In the genomic region with DNA sequence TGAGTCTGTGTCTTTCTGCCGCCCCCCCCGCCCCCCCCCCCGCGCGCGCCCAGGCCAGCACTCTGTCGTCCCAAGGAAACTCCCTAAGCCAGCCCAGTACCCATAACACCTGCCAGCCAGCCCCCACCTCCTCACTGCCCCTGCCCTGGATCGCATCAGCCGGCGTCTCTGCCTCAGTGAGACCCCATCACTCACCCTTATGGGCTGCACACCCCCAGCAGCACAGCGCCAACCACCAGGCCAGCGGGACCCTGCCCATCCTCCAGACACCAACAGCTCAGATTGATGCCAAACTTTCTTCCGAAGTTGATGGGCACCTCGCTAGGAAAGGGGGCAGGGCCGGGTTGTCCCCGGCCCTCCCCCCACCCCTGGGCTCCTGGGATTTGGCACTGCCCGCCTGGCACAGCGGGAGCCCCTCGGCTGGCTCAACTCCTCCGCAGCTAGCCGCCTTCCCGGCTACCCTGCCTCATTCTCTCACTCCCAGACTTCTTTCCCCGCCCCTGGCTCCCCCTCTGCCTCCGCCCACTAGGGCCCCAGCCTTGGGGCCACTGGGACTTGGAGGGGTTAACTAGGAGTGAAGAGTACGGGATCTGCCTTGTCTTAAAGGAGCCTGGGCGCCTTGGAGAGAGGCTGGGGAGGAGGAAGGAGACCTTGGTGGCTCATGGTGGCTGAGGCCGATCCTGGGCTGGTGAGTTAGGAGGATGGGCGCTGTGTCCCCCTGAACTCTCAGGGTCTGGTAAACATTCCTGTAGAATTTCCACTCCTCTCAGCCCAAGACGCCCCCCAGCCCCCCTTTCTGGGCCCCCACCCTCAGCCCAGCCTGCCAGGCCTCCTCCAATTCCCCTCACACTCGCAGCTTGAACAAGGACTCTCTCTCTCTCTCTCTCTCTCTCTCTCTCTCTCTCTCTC, we compare ENCODE assay signal across 8 mouse cellular contexts. TPM values are rescaled to one million over a fixed set of nuclear protein-coding genes. Genes with fewer than 3 reads are reported as not detected.
DNase-seq lines count a peak whose midpoint lies in the region; ATAC-seq lines count a peak whose summit lies in the region.

A gene (minus strand): TSS at position 486 of the 909 bp plus-strand sequence.

- peak within 1 kb of the TSS; percentile 56; the same call in 1 of the 2 replicates for H3K27ac ChIP-seq in embryonic facial prominence, embryonic 11.5 days (replicated peaks; ENCODE audit: low read depth, low read length)
- H3K27ac ChIP-seq in intestine, embryonic 14.5 days (ENCODE audit: low read depth) = peak within 1 kb of the TSS; percentile 76

- H3K4me1 ChIP-seq in embryonic facial prominence, embryonic 11.5 days (ENCODE audit: control insufficient read depth, insufficient read depth, low read length) = peaks cover 7% of the 10 kb centered on the region
- H3K4me1 ChIP-seq in intestine, embryonic 14.5 days (replicated peaks; ENCODE audit: control insufficient read depth, insufficient read depth, low read length) = peaks cover 20% of the 10 kb centered on the region

- no peaks in the 10 kb centered on the region for H3K36me3 ChIP-seq in embryonic facial prominence, embryonic 11.5 days (replicated peaks; ENCODE audit: control insufficient read depth, insufficient read depth, low read depth, low read length)
- peaks cover 13% of the 10 kb centered on the region; the same call in 1 of the 2 replicates for H3K36me3 ChIP-seq in intestine, embryonic 14.5 days (ENCODE audit: control insufficient read depth, insufficient read depth, low read length)

- peak within 1 kb of the TSS; percentile 53 for H3K4me3 ChIP-seq in embryonic facial prominence, embryonic 11.5 days (ENCODE audit: low read depth, low read length)
- peak within 1 kb of the TSS; percentile 65 for H3K4me3 ChIP-seq in intestine, embryonic 14.5 days (ENCODE audit: low read depth, low read length)

- under 1% methylated on average over 22 of the region's 30 CpGs for WGBS in embryonic facial prominence, embryonic 11.5 days
- 0% methylated on average over 24 of the region's 30 CpGs for WGBS in intestine, embryonic 14.5 days

- intact Hi-C loops in left cerebral cortex, postnatal 36 days (cut with DNase I) = no loop called here

- no peaks in the 10 kb centered on the region for H3K27me3 ChIP-seq in embryonic facial prominence, embryonic 11.5 days (ENCODE audit: control insufficient read depth, insufficient read depth, low read length)
- no peaks in the 10 kb centered on the region for H3K27me3 ChIP-seq in intestine, embryonic 14.5 days (replicated peaks; ENCODE audit: control insufficient read depth, insufficient read depth, low read length)

- H3K9me3 ChIP-seq in embryonic facial prominence, embryonic 11.5 days (replicated peaks; ENCODE audit: control insufficient read depth, low read length) = no peaks in the 10 kb centered on the region
- no peaks in the 10 kb centered on the region for H3K9me3 ChIP-seq in intestine, embryonic 14.5 days (ENCODE audit: control insufficient read depth, low read length)

- peak; percentile 24 to 44 for DNase-seq in spleen, postnatal 36 days (ENCODE audit: low spot score in 2 of 2)
- no peak for DNase-seq in spleen, postnatal 14 days (ENCODE audit: low spot score in 2 of 2)
- peak; percentile 87 for DNase-seq in embryonic facial prominence, embryonic 11.5 days (ENCODE audit: low spot score)
- DNase-seq in gonadal fat pad, adult 2 months (ENCODE audit: low read depth) = no peak
- DNase-seq in intestine, embryonic 14.5 days (ENCODE audit: low spot score) = peak; percentile 92
- peak; percentile 19 to 22 for DNase-seq in left cerebral cortex, postnatal 36 days (ENCODE audit: low spot score in 2 of 2)
- peak; percentile 73 for DNase-seq in skeletal muscle tissue, adult 2 months (ENCODE audit: low read depth, low spot score)

- ATAC-seq in embryonic facial prominence, embryonic 11.5 days (replicated peaks; ENCODE audit: insufficient number of reproducible peaks, low FRiP score, low TSS enrichment, low read depth) = peak; percentile 88
- peak; percentile 90 for ATAC-seq in intestine, embryonic 14.5 days (replicated peaks; ENCODE audit: low FRiP score, low TSS enrichment, low read depth)
- ATAC-seq in megakaryocyte progenitor cell, adult 5-6 weeks (replicated peaks; ENCODE audit: poor library complexity) = peak; percentile 16; the same call in 1 of the 2 replicates

- H3K4me2 ChIP-seq in embryonic facial prominence, embryonic 11.5 days (ENCODE audit: low read depth, low read length) = peak within 1 kb of the TSS; percentile 77
- peak within 1 kb of the TSS; percentile 64 for H3K4me2 ChIP-seq in intestine, embryonic 14.5 days (ENCODE audit: low read length)

- peak within 1 kb of the TSS; percentile 59 for H3K9ac ChIP-seq in embryonic facial prominence, embryonic 11.5 days (replicated peaks; ENCODE audit: low read length)
- H3K9ac ChIP-seq in intestine, embryonic 14.5 days (ENCODE audit: low read length) = peak within 1 kb of the TSS; percentile 55

RNA-seq across cellular contexts. Expression of the gene that starts here (rescaled TPM):
- 30.3 and 36.4 TPM in 2 replicates for polyA plus RNA-seq in embryonic facial prominence, embryonic 11.5 days (2014; fragmentation: Nextera tagmentation; extraction: Ambion mirVana)
- 56.1 and 57.0 TPM in 2 replicates for polyA plus RNA-seq in gonadal fat pad, adult 2 months (2012; rRNA removed)
- polyA plus RNA-seq in intestine, embryonic 14.5 days (2014; fragmentation: Nextera tagmentation; extraction: Ambion mirVana) = 71.1 and 73.5 TPM in 2 replicates
- 10 to 100 TPM; 40.2 to 41.7 TPM for total RNA-seq in left cerebral cortex, postnatal 36 days (2021)
- total RNA-seq in megakaryocyte progenitor cell, adult 5-6 weeks (2015) = 1.1 and 2.3 TPM in 2 replicates
- 1.5 and 1.9 TPM in 2 replicates for total RNA-seq in megakaryocyte progenitor cell, adult 5-6 weeks (2017)

Comparison
In these comparisons a context has a peak if more than half of its experiments do, and no peak if none do; other contexts are left out.
1. RNA of the gene that starts here (total RNA-seq): 40.2 to 41.7 TPM in left cerebral cortex, postnatal 36 days; 1.1 to 2.3 TPM in megakaryocyte progenitor cell, adult 5-6 weeks; every median in the first group is over 10 times any median in the second.
2. DNase-seq: peak in spleen, postnatal 36 days (2 of 2), embryonic facial prominence, embryonic 11.5 days (single experiment), intestine, embryonic 14.5 days (single experiment), left cerebral cortex, postnatal 36 days (2 of 2) and skeletal muscle tissue, adult 2 months (single experiment); none in spleen, postnatal 14 days (0 of 2) and gonadal fat pad, adult 2 months (single experiment).
3. ATAC-seq: peak in every context shown above with its lines; median percentile 90 in intestine, embryonic 14.5 days; 88 in embryonic facial prominence, embryonic 11.5 days; 16 in megakaryocyte progenitor cell, adult 5-6 weeks.